Mouse (Mus musculus): Measurements from ENCODE around the gene Wdr11.
A peak's percentile ranks its signal among the peaks of the same experiment; 100 is the strongest.

Wdr11 gene

DNA sequence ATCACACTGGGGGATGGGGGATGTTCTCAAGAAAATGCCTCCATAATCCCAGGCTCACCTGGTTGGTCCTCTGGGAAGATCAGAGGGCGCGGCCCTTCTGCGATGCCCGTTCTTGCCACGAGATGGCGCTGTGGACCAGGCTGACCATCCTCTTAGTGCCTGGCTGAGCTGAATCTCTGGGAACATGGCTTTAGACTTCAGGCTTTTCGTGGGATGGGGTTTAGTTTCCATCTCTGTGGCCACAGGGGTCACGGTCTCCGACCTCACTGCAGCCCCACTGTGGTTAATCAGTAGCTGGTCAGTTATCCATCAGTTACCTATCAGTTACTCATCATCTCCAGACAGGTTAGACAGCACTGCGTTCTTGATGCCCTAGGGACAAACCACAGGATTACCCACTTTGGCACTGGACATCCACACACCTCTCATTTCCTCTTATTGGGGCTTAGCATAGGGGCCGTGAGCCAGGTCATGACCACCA is 62.2 kb downstream of the Wdr11 start:
- DNase-seq, result peak; percentile 84 to 88

GRCm38 (mm10) chr7:129654923-129655322 is 63.3 kb downstream of the Wdr11 start:
- no peak for DNase-seq

DNA sequence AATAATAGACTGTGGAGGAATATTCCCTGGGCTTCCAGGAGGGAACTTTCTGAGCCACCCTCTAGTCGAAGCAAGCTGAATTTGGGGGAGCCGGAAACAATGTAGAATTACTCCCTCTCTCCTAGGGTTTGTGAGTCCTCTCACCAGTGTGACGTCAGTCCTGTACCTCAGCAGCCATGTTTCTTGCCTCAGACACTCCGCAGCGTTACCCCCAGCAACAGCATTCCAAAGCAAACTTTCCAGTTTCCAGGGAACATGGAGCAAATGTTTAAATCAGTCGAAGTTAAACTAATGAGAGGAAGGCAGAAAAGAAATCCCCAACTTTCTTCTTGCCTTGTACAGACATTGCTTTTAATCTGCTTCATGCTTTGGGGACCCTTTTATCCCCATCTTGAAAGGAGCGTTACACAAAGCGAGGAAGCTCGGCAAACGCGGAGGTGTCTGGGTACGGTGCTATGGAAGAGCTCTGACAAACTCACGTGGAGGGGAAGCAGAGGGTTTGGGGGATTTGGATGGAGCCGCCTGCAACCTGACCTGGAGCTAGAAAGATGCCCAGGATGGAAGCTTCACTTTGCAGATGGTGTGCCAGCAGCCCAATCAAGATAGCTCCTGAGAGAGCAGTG is 64.1 kb downstream of the Wdr11 start:
- no peak for DNase-seq

- no peak for DNase-seq
Measured at GRCm38 (mm10) chr7:129657867-129658266, 66.2 kb downstream of the Wdr11 start.

- no peak for DNase-seq
Measured at GRCm38 (mm10) chr7:129659755-129660154, 68.1 kb downstream of the Wdr11 start.

DNA sequence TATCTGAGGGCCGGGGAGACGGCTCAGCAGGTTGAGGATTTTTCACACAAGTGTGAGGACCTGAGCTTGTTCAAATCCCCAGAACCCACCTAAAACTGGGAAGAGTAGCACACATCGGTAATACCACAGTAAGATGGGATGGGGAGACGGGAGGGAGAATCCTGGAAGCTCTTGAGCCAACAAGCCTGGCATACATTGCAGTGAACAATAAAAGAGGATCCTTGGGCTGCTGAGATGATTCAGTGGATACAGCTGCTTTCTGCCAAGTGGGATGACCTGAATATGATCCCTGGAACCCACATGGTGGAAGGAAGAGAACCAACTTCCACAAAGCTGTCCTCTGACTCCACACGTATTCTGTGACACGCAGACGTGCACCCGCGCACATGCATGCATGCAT is 68.9 kb downstream of the Wdr11 start:
- DNase-seq, result no peak

GRCm38 (mm10) chr7:129662051-129662789 is 70.6 kb downstream of the Wdr11 start:
- no peak for DNase-seq

- DNase-seq, result no peak
Measured at GRCm38 (mm10) chr7:129663781-129664505, 72.3 kb downstream of the Wdr11 start.

- DNase-seq, result no peak
Measured at GRCm38 (mm10) chr7:129665411-129665810, 73.7 kb downstream of the Wdr11 start.

GRCm38 (mm10) chr7:129665921-129666320 is 74.3 kb downstream of the Wdr11 start:
- peak; percentile 14 to 48 for DNase-seq

- no peak for DNase-seq
Measured at GRCm38 (mm10) chr7:129666526-129666925, 74.9 kb downstream of the Wdr11 start.

- DNase-seq, result no peak
Measured at GRCm38 (mm10) chr7:129670280-129670679, 78.6 kb downstream of the Wdr11 start.

GRCm38 (mm10) chr7:129671675-129672651 is 80.3 kb downstream of the Wdr11 start:
- no peak for DNase-seq

DNA sequence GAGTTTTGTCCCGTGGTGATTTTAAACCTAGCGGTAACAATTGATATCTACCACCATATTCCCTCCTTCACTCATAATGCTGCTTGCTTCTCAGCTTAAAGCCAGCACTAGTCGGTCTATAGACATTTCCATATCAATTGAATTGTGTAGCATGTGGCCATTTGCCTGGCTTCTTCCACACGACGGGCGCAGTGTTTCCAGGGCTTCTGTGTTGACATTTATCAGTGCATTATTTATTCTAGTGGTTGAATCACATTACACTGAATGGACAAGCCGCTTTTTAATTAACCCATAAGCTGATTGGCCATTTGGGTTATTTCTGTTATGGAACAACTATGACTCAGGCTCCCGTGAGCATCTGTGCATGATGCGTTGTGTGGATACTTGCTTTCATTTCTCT is 82.1 kb downstream of the Wdr11 start:
- DNase-seq, result no peak

GRCm38 (mm10) chr7:129674558-129674957 is 82.9 kb downstream of the Wdr11 start:
- DNase-seq, result peak in 1 of 2 experiments; percentile 40

DNA sequence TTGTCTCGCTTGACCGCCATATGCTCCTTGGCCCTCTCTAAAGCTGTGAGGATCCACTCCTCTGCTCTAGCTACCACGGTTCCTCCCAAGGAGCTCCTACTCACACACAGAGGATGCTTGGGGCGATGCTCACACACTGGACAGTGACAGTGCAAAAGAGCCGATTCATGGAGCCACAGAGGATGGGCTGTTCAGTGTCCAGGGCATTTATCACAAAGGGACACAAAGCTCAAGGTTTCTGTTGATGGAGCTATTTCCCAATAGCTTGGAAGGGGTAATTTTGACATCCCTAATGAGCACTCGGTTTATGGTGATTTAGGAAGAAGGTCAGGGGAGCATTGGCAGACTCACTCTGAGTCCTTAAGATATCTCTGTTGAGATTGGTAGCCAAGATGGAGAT is 84.2 kb downstream of the Wdr11 start:
- no peak for DNase-seq

DNA sequence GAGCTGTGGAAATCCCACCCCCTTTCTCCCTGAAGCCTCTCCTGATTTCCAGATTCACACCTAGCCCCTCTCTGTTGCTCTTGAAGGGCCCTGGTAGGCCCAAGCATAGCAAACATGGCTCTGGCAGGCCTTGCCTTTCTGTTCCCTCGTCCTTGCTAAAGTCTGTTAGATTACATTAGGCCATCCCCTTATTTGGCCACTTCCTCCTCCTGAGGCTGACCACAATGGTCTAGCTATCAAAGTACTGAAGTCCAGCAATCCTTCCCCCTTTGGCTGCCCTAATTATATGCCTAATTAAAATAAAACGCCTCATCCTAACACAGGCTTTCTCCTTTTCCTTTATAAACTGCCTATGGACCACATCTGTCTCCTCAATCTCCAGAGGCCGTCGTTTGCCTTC is 85.5 kb downstream of the Wdr11 start:
- DNase-seq, result no peak

DNA sequence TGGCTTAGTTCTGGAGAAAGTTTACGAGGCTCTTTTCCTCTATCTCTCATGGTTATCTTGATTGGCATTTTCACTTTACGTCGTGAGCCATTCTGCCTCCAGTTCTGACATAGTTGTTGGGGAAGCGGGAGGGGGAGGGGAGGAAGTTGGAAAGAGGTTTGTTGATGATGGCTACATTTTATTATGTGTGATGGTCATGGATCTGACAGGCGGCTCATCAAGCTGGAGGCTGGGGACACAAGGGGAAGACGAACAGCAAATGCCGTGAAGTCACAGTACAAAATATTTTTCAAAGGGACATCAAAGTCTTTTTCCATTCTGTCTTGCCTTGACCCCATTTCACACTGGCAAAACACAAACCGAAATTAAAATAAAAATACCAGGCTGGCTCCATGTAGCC is 86.8 kb downstream of the Wdr11 start:
- no peak for DNase-seq

GRCm38 (mm10) chr7:129678972-129679371 is 87.3 kb downstream of the Wdr11 start:
- no peak for DNase-seq

DNA sequence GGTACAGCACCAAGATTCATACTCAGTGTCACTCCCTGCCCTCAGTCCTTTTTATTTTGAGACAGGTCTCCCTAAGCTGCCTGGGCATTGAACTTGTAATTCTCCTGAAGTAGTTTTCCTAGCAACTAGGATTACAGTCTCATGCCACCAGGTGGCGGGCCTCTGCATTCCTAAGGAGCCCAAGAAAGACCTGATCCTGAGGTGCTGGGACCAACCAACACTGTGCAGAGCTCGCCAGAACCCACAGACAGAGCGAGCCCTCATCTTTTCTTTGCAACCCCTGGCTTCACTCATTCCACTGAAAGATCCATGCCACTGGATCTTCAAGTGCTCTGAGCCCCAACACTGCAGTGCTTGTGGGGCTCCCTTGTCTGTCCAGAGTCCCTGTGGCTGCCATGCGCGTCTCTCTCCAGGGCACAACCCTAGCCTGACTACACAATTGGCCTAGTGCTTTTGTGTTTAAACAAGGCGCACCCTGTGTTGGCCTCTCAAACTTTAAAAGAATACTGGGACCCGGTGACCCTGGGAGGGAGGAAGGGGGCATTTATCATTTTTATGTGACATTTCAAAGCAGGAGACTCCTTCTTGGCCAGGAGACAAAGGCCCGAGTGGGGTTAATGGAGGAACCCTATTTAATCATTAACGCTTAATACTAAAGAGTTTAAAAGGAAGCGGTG is 89.0 kb downstream of the Wdr11 start:
- DNase-seq, result peak in 1 of 2 experiments; percentile 34

DNA sequence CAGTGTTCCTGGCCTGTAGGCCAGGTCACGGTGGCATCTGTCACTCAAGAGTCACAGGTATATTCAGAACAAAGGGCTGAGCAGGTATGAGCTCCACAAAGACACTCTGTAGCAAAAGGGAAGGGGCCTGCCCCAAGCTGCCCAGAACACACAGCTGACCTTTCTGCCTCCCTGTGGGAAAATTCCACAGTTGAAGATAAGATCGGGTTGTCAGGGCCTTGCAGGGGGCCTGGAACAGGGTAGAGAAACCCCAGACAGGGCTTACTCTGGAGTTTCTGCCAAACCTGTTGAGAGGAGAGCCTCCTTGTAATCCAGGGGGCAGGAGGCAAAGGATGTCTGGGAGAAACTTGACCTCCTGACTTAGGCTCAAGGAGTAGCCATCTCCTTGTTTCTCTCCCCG is 90.9 kb downstream of the Wdr11 start:
- DNase-seq, result no peak

DNA sequence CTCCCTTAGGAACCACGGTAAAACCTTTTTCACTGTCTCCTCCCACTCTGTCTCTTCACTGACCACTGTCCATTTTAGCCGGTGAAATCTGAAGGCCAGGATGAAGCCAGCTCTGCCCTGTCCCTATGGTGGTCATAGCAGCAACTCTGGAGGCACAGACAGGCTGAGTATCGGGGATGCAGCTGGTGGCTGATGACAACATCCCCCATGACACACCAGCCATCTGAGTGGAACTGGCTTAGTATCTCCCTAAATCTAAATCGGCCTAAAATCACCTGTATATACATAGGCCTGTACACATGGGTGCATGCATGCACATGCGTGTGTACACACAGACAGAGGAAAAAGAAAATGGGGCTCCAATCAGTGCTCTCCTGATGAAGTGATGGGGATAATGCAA is 93.7 kb downstream of the Wdr11 start:
- no peak for DNase-seq
